Mouse (Mus musculus): ENCODE data around the gene Lamc2. TPM values are rescaled to one million over a fixed set of nuclear protein-coding genes. Genes with fewer than 3 reads are reported as not detected.

Lamc2 gene
- polyA plus RNA-seq, 1 experiment from 2014 or later = 3.3 TPM

GRCm38 (mm10) chr1:153103186-153103554 lies 83.1 kb downstream of the Lamc2 start:
- Histone ChIP-seq H3K36me3 (ENCODE audit: control insufficient read depth, insufficient read depth) (no peaks in the 10 kb centered on the region), H3K4me3 (ENCODE audit: low read depth, low read length) (no peak overlapping the region), H3K9ac (ENCODE audit: low read depth, low read length) (no peak overlapping the region), H3K4me1 (replicated peaks; ENCODE audit: control insufficient read depth, insufficient read depth, low read length) (no peaks in the 10 kb centered on the region), H3K4me2 (replicated peaks; ENCODE audit: low read depth) (no peak overlapping the region), H3K27me3 (replicated peaks; ENCODE audit: control insufficient read depth, insufficient read depth, low read length) (no peaks in the 10 kb centered on the region), H3K27ac (ENCODE audit: low read depth, low read length) (no peak overlapping the region), H3K9me3 (ENCODE audit: control insufficient read depth) (no peaks in the 10 kb centered on the region)
- TF ChIP-seq CTCF (IDR thresholded peaks at IDR 0.05; ENCODE audit: low read depth) = no peak
- ATAC-seq = no peak
- WGBS = 92% methylated on average over 8 of the region's 8 CpGs

GRCm38 (mm10) chr1:153102296-153103185 lies 83.7 kb downstream of the Lamc2 start:
- H3K4me1 ChIP-seq (replicated peaks; ENCODE audit: control insufficient read depth, insufficient read depth, low read length) = no peaks in the 10 kb centered on the region
- H3K27me3 ChIP-seq (replicated peaks; ENCODE audit: control insufficient read depth, insufficient read depth, low read length) = no peaks in the 10 kb centered on the region
- no peak overlapping the region for H3K4me2 ChIP-seq (replicated peaks; ENCODE audit: low read depth)
- no peak for TF ChIP-seq CTCF (IDR thresholded peaks at IDR 0.05; ENCODE audit: low read depth)
- no peak for ATAC-seq
- no peak overlapping the region for H3K27ac ChIP-seq (ENCODE audit: low read depth, low read length)
- no peaks in the 10 kb centered on the region for H3K36me3 ChIP-seq (ENCODE audit: control insufficient read depth, insufficient read depth)
- no peak overlapping the region for H3K9ac ChIP-seq (ENCODE audit: low read depth, low read length)
- WGBS = 95% methylated on average over 17 of the region's 17 CpGs
- no peaks in the 10 kb centered on the region for H3K9me3 ChIP-seq (ENCODE audit: control insufficient read depth)
- no peak overlapping the region for H3K4me3 ChIP-seq (ENCODE audit: low read depth, low read length)

- H3K9ac ChIP-seq (ENCODE audit: low read depth, low read length) = no peak overlapping the region
- no peaks in the 10 kb centered on the region for H3K9me3 ChIP-seq (ENCODE audit: control insufficient read depth)
- no peaks in the 10 kb centered on the region for H3K4me1 ChIP-seq (replicated peaks; ENCODE audit: control insufficient read depth, insufficient read depth, low read length)
- peak; percentile 82 for TF ChIP-seq CTCF (IDR thresholded peaks at IDR 0.05; ENCODE audit: low read depth)
- ATAC-seq = no peak
- H3K4me2 ChIP-seq (replicated peaks; ENCODE audit: low read depth) = peak overlapping the region; percentile 53
- H3K27ac ChIP-seq (ENCODE audit: low read depth, low read length) = no peak overlapping the region
- peak overlapping the region; percentile 13; the same call in 1 of the 2 replicates for H3K4me3 ChIP-seq (ENCODE audit: low read depth, low read length)
- no peaks in the 10 kb centered on the region for H3K27me3 ChIP-seq (replicated peaks; ENCODE audit: control insufficient read depth, insufficient read depth, low read length)
- WGBS = 20% methylated on average over 9 of the region's 9 CpGs
- no peaks in the 10 kb centered on the region for H3K36me3 ChIP-seq (ENCODE audit: control insufficient read depth, insufficient read depth)
Observed at GRCm38 (mm10) chr1:153101327-153101880, 84.8 kb downstream of the Lamc2 start.

GRCm38 (mm10) chr1:153100912-153101311 lies 85.3 kb downstream of the Lamc2 start:
- TF ChIP-seq CTCF (IDR thresholded peaks at IDR 0.05; ENCODE audit: low read depth) = no peak
- H3K36me3 ChIP-seq (ENCODE audit: control insufficient read depth, insufficient read depth) = no peaks in the 10 kb centered on the region
- H3K4me2 ChIP-seq (replicated peaks; ENCODE audit: low read depth) = peak overlapping the region; percentile 53
- no peak overlapping the region for H3K27ac ChIP-seq (ENCODE audit: low read depth, low read length)
- H3K27me3 ChIP-seq (replicated peaks; ENCODE audit: control insufficient read depth, insufficient read depth, low read length) = no peaks in the 10 kb centered on the region
- no peaks in the 10 kb centered on the region for H3K9me3 ChIP-seq (ENCODE audit: control insufficient read depth)
- H3K9ac ChIP-seq (ENCODE audit: low read depth, low read length) = no peak overlapping the region
- WGBS = 16% methylated on average over 9 of the region's 9 CpGs
- no peak for ATAC-seq
- H3K4me3 ChIP-seq (ENCODE audit: low read depth, low read length) = peak overlapping the region; percentile 13; the same call in 1 of the 2 replicates
- H3K4me1 ChIP-seq (replicated peaks; ENCODE audit: control insufficient read depth, insufficient read depth, low read length) = no peaks in the 10 kb centered on the region

GRCm38 (mm10) chr1:153098586-153098985 lies 87.7 kb downstream of the Lamc2 start:
- 63% methylated on average over 11 of the region's 11 CpGs for WGBS
- ATAC-seq = no peak

GRCm38 (mm10) chr1:153097017-153097675 lies 89.1 kb downstream of the Lamc2 start:
- peak; percentile 15; the same call in 1 of the 2 replicates for TF ChIP-seq CTCF (IDR thresholded peaks at IDR 0.05; ENCODE audit: low read depth)
- H3K27ac ChIP-seq (ENCODE audit: low read depth, low read length) = no peak overlapping the region
- no peaks in the 10 kb centered on the region for H3K9me3 ChIP-seq (ENCODE audit: control insufficient read depth)
- no peak for ATAC-seq
- H3K4me2 ChIP-seq (replicated peaks; ENCODE audit: low read depth) = no peak overlapping the region
- H3K27me3 ChIP-seq (replicated peaks; ENCODE audit: control insufficient read depth, insufficient read depth, low read length) = no peaks in the 10 kb centered on the region
- WGBS = 92% methylated on average over 6 of the region's 6 CpGs
- no peaks in the 10 kb centered on the region for H3K4me1 ChIP-seq (replicated peaks; ENCODE audit: control insufficient read depth, insufficient read depth, low read length)
- no peak overlapping the region for H3K4me3 ChIP-seq (ENCODE audit: low read depth, low read length)
- H3K36me3 ChIP-seq (ENCODE audit: control insufficient read depth, insufficient read depth) = no peaks in the 10 kb centered on the region
- no peak overlapping the region for H3K9ac ChIP-seq (ENCODE audit: low read depth, low read length)

More at GRCm38 (mm10) chr1:153098586-153098985, 87.7 kb downstream of the Lamc2 start:
- Histone ChIP-seq H3K4me2 (replicated peaks; ENCODE audit: low read depth) (no peak overlapping the region), H3K4me3 (ENCODE audit: low read depth, low read length) (no peak overlapping the region), H3K27ac (ENCODE audit: low read depth, low read length) (no peak overlapping the region), H3K9ac (ENCODE audit: low read depth, low read length) (no peak overlapping the region), H3K9me3 (ENCODE audit: control insufficient read depth) (no peaks in the 10 kb centered on the region), H3K4me1 (replicated peaks; ENCODE audit: control insufficient read depth, insufficient read depth, low read length) (no peaks in the 10 kb centered on the region), H3K27me3 (replicated peaks; ENCODE audit: control insufficient read depth, insufficient read depth, low read length) (no peaks in the 10 kb centered on the region), H3K36me3 (ENCODE audit: control insufficient read depth, insufficient read depth) (no peaks in the 10 kb centered on the region)
- no peak for TF ChIP-seq CTCF (IDR thresholded peaks at IDR 0.05; ENCODE audit: low read depth)
